In genomic region chr11:100938112-100938511, GRCm38 (mm10) we compare ENCODE assay signal across 8 mouse cellular contexts. TPM values are rescaled to one million over a fixed set of nuclear protein-coding genes. Genes with fewer than 3 reads are reported as not detected.
DNase-seq lines count a peak whose midpoint lies in the region; ATAC-seq and TF ChIP-seq lines count a peak whose summit lies in the region.

No protein-coding gene starts in this region.

- H3K9me3 ChIP-seq in embryonic facial prominence, embryonic 15.5 days (replicated peaks) = no peaks in the 10 kb centered on the region
- no peaks in the 10 kb centered on the region for H3K9me3 ChIP-seq in hindbrain, embryonic 14.5 days (ENCODE audit: control insufficient read depth, low read length)
- H3K9me3 ChIP-seq in liver, postnatal 0 days (ENCODE audit: low read length) = no peaks in the 10 kb centered on the region
- no peaks in the 10 kb centered on the region for H3K9me3 ChIP-seq in neural tube, embryonic 14.5 days (ENCODE audit: control insufficient read depth, low read length)

- TF ChIP-seq EP300 in liver, postnatal 0 days (IDR thresholded peaks at IDR 0.05; ENCODE audit: low read depth) = peak; percentile 76

- H3K4me1 ChIP-seq in embryonic facial prominence, embryonic 15.5 days = peaks cover 31% of the 10 kb centered on the region
- H3K4me1 ChIP-seq in hindbrain, embryonic 14.5 days (replicated peaks; ENCODE audit: control insufficient read depth, insufficient read depth, low read length) = peaks cover 20% of the 10 kb centered on the region
- H3K4me1 ChIP-seq in liver, postnatal 0 days (ENCODE audit: insufficient read depth) = peaks cover 43% of the 10 kb centered on the region
- peaks cover 9% of the 10 kb centered on the region; the same call in 1 of the 2 replicates for H3K4me1 ChIP-seq in neural tube, embryonic 14.5 days (ENCODE audit: control insufficient read depth, insufficient read depth, low read length)

- no peak overlapping the region for H3K9ac ChIP-seq in embryonic facial prominence, embryonic 15.5 days
- H3K9ac ChIP-seq in hindbrain, embryonic 14.5 days = peak overlapping the region; percentile 69; the same call in 1 of the 2 replicates
- H3K9ac ChIP-seq in liver, postnatal 0 days (replicated peaks) = peak overlapping the region; percentile 99; the same call in 1 of the 2 replicates
- H3K9ac ChIP-seq in neural tube, embryonic 14.5 days (replicated peaks; ENCODE audit: low read depth, low read length) = peak overlapping the region; percentile 39; the same call in 1 of the 2 replicates

- peak overlapping the region; percentile 85 for H3K4me2 ChIP-seq in embryonic facial prominence, embryonic 15.5 days (replicated peaks)
- peak overlapping the region; percentile 56 for H3K4me2 ChIP-seq in hindbrain, embryonic 14.5 days (replicated peaks)
- peak overlapping the region; percentile 93 for H3K4me2 ChIP-seq in liver, postnatal 0 days (ENCODE audit: low read depth, low read length)
- H3K4me2 ChIP-seq in neural tube, embryonic 14.5 days (ENCODE audit: low read depth, low read length) = peak overlapping the region; percentile 56

- DNase-seq in thymus, postnatal 0 days (ENCODE audit: low spot score) = peak; percentile 28
- no peak for DNase-seq in thymus, postnatal 4 days
- peak; percentile 34 for DNase-seq in hindbrain, embryonic 14.5 days (ENCODE audit: low spot score)
- DNase-seq in liver, postnatal 0 days = peak; percentile 61
- no peak for DNase-seq in left cerebral cortex, adult 8-10 months (ENCODE audit: low spot score in 2 of 2)
- DNase-seq in embryo, embryonic 9.5 days (ENCODE audit: extremely low spot score) = no peak

- peak overlapping the region; percentile 94 for H3K4me3 ChIP-seq in embryonic facial prominence, embryonic 15.5 days (replicated peaks)
- peak overlapping the region; percentile 59 for H3K4me3 ChIP-seq in hindbrain, embryonic 14.5 days (replicated peaks; ENCODE audit: low read length)
- peak overlapping the region; percentile 96 for H3K4me3 ChIP-seq in liver, postnatal 0 days (ENCODE audit: low read depth, low read length)
- peak overlapping the region; percentile 97 for H3K4me3 ChIP-seq in neural tube, embryonic 14.5 days (ENCODE audit: low read depth, low read length)

- H3K27me3 ChIP-seq in embryonic facial prominence, embryonic 15.5 days = no peaks in the 10 kb centered on the region
- no peaks in the 10 kb centered on the region for H3K27me3 ChIP-seq in hindbrain, embryonic 14.5 days (ENCODE audit: control insufficient read depth, insufficient read depth, low read length)
- no peaks in the 10 kb centered on the region for H3K27me3 ChIP-seq in liver, postnatal 0 days (ENCODE audit: insufficient read depth, low read length)
- no peaks in the 10 kb centered on the region for H3K27me3 ChIP-seq in neural tube, embryonic 14.5 days (ENCODE audit: control insufficient read depth, insufficient read depth, low read length)

- TF ChIP-seq CTCF in liver, postnatal 0 days (IDR thresholded peaks at IDR 0.05; ENCODE audit: low read depth) = no peak

- H3K36me3 ChIP-seq in embryonic facial prominence, embryonic 15.5 days = no peaks in the 10 kb centered on the region
- H3K36me3 ChIP-seq in hindbrain, embryonic 14.5 days (replicated peaks; ENCODE audit: control insufficient read depth, insufficient read depth) = no peaks in the 10 kb centered on the region
- no peaks in the 10 kb centered on the region for H3K36me3 ChIP-seq in liver, postnatal 0 days (replicated peaks; ENCODE audit: insufficient read depth, low read length)
- no peaks in the 10 kb centered on the region for H3K36me3 ChIP-seq in neural tube, embryonic 14.5 days (ENCODE audit: control insufficient read depth, insufficient read depth, low read length)

- peak overlapping the region; percentile 89; the same call in 1 of the 2 replicates for H3K27ac ChIP-seq in embryonic facial prominence, embryonic 15.5 days (replicated peaks)
- H3K27ac ChIP-seq in hindbrain, embryonic 14.5 days = no peak overlapping the region
- peak overlapping the region; percentile 99 for H3K27ac ChIP-seq in liver, postnatal 0 days (ENCODE audit: low read depth)
- H3K27ac ChIP-seq in neural tube, embryonic 14.5 days (ENCODE audit: low read depth, low read length) = peak overlapping the region; percentile 41; the same call in 1 of the 2 replicates

- ATAC-seq in embryonic facial prominence, embryonic 15.5 days (ENCODE audit: insufficient number of reproducible peaks, low FRiP score, low TSS enrichment, low read depth) = no peak
- ATAC-seq in hindbrain, embryonic 14.5 days (ENCODE audit: low FRiP score) = no peak
- peak; percentile 16 for ATAC-seq in liver, postnatal 0 days
- ATAC-seq in neural tube, embryonic 14.5 days (ENCODE audit: low read depth) = no peak

- WGBS in embryonic facial prominence, embryonic 15.5 days = 14% methylated on average over 5 of the region's 5 CpGs
- WGBS in hindbrain, embryonic 14.5 days = 23% methylated on average over 5 of the region's 5 CpGs
- 7% methylated on average over 5 of the region's 5 CpGs for WGBS in liver, postnatal 0 days (ENCODE audit: insufficient replicate concordance)
- WGBS in neural tube, embryonic 14.5 days = 13% methylated on average over 5 of the region's 5 CpGs

RNA-seq across cellular contexts. Expression of gene Stat3, which starts 1.2 kb away (rescaled TPM):
- polyA plus RNA-seq in thymus, postnatal 0 days (2015; fragmentation: Nextera tagmentation; extraction: Ambion mirVana) = 79.7 and 84.2 TPM in 2 replicates
- 75.6 and 79.3 TPM in 2 replicates for polyA plus RNA-seq in embryonic facial prominence, embryonic 15.5 days (2015; fragmentation: Nextera tagmentation; extraction: Ambion mirVana)
- 49.1 and 50.6 TPM in 2 replicates for polyA plus RNA-seq in hindbrain, embryonic 14.5 days (2014; fragmentation: Nextera tagmentation; extraction: Ambion mirVana)
- 44.9 and 53.7 TPM in 2 replicates for polyA plus RNA-seq in liver, postnatal 0 days (2015; fragmentation: Nextera tagmentation; extraction: Ambion mirVana)
- 45.6 and 77.7 TPM in 2 replicates for polyA plus RNA-seq in neural tube, embryonic 14.5 days (2014; fragmentation: Nextera tagmentation; extraction: Ambion mirVana)
- 10 to 100 TPM; 39.0 to 54.7 (median 46.3) TPM for total RNA-seq in left cerebral cortex, adult 8-10 months (2022)

RNA-seq across cellular contexts. Expression of gene Cavin1, which starts 32.6 kb away (rescaled TPM):
- polyA plus RNA-seq in thymus, postnatal 0 days (2015; fragmentation: Nextera tagmentation; extraction: Ambion mirVana) = 61.0 and 64.2 TPM in 2 replicates
- 330 and 343 TPM in 2 replicates for polyA plus RNA-seq in embryonic facial prominence, embryonic 15.5 days (2015; fragmentation: Nextera tagmentation; extraction: Ambion mirVana)
- 20.1 and 21.1 TPM in 2 replicates for polyA plus RNA-seq in hindbrain, embryonic 14.5 days (2014; fragmentation: Nextera tagmentation; extraction: Ambion mirVana)
- polyA plus RNA-seq in liver, postnatal 0 days (2015; fragmentation: Nextera tagmentation; extraction: Ambion mirVana) = 27.5 and 28.5 TPM in 2 replicates
- 5.3 and 20.4 TPM in 2 replicates for polyA plus RNA-seq in neural tube, embryonic 14.5 days (2014; fragmentation: Nextera tagmentation; extraction: Ambion mirVana)
- total RNA-seq in left cerebral cortex, adult 8-10 months (2022) = 10 to 100 TPM; 18.7 to 20.9 (median 20.8) TPM

Comparison
In these comparisons a context has a peak if more than half of its experiments do, and no peak if none do; other contexts are left out.
1. DNase-seq: peak in thymus, postnatal 0 days (single experiment), hindbrain, embryonic 14.5 days (single experiment) and liver, postnatal 0 days (single experiment); none in thymus, postnatal 4 days (single experiment), left cerebral cortex, adult 8-10 months (0 of 2) and embryo, embryonic 9.5 days (single experiment).
2. Peak in every context shown above with its lines, with median percentiles within 50 percentile points of each other: H3K4me2 ChIP-seq and H3K4me3 ChIP-seq.